Mouse (Mus musculus) midbrain, embryonic 15.5 days (tissue): ENCODE measurements around the gene Zic4. TPM values are rescaled to one million over a fixed set of nuclear protein-coding genes. Genes with fewer than 3 reads are reported as not detected.

ENCODE experiments used
- polyA plus RNA-seq: library from polyadenylated mRNA; unstranded; fragments of >200 nt; fragmentation: Nextera tagmentation; extraction: Ambion mirVana; gene quantifications from 2 replicates; pipeline ENCODE4 v1.2.1, GENCODE M21; 2015

Zic4 gene
- polyA plus RNA-seq, 1 experiment from 2014 or later, result 59.1 TPM

Other genes with a start within 250 kb of the Zic4 start
- gene Zic1, start 3.4 kb downstream of the Zic4 start, polyA plus RNA-seq, result 10.0 and 11.6 TPM in 2 replicates